In genomic region chr6:142469602-142470001, GRCm38 (mm10) we compare ENCODE assay signal across 9 mouse cellular contexts. TPM values are rescaled to one million over a fixed set of nuclear protein-coding genes. Genes with fewer than 3 reads are reported as not detected.
A peak's percentile ranks its signal among the peaks of the same experiment; 100 is the strongest.
DNase-seq lines count a peak whose midpoint lies in the region; ATAC-seq and TF ChIP-seq lines count a peak whose summit lies in the region.
"Had no signal": no experiment of that assay in that cellular context is flagged by ENCODE, and none has a peak within 500 bp of the region (broad histone marks: within the 10 kb centered on the region; RNA-seq: fewer than 3 reads in every experiment).

No protein-coding gene starts in this region.

- H3K4me1 ChIP-seq in midbrain, postnatal 0 days (ENCODE audit: insufficient read depth, low read length) = no peaks in the 10 kb centered on the region
- H3K4me1 ChIP-seq: neural tube, embryonic 13.5 days had no signal

- H3K9me3 ChIP-seq in midbrain, postnatal 0 days (ENCODE audit: low read length) = no peaks in the 10 kb centered on the region
- H3K9me3 ChIP-seq: neural tube, embryonic 13.5 days had no signal

- H3K27me3 ChIP-seq in midbrain, postnatal 0 days (ENCODE audit: insufficient read depth, low read length) = no peaks in the 10 kb centered on the region
- H3K27me3 ChIP-seq: neural tube, embryonic 13.5 days had no signal

- no peak overlapping the region for H3K27ac ChIP-seq in midbrain, postnatal 0 days (ENCODE audit: low read depth, low read length)
- H3K27ac ChIP-seq: neural tube, embryonic 13.5 days had no signal

- TF ChIP-seq CTCF in midbrain, postnatal 0 days (IDR thresholded peaks at IDR 0.05) = peak; percentile 81

- H3K4me2 ChIP-seq in midbrain, postnatal 0 days (ENCODE audit: low read depth, low read length, poor library complexity, severe bottlenecking) = no peak overlapping the region
- H3K4me2 ChIP-seq: neural tube, embryonic 13.5 days had no signal

- 45% methylated on average over 4 of the region's 4 CpGs for WGBS in midbrain, postnatal 0 days

- peak; percentile 76 for ATAC-seq in midbrain, postnatal 0 days (ENCODE audit: low FRiP score)

- DNase-seq in kidney, postnatal 10 days = peak; percentile 27
- DNase-seq in kidney, adult 18-20 months = no peak
- peak; percentile 30 for DNase-seq in ES-CJ7 (ENCODE audit: low read depth, low spot score)
- DNase-seq in embryo, embryonic 10.5 days (ENCODE audit: low spot score) = peak; percentile 36
- peak; percentile 50 for DNase-seq in midbrain, postnatal 0 days (ENCODE audit: low spot score)
- no peak for DNase-seq in spleen, adult 12 weeks (ENCODE audit: low spot score)
- no peak for DNase-seq in B cell, adult 2 months
- DNase-seq in adrenal gland, postnatal 4 days (ENCODE audit: low spot score in 2 of 2) = no peak

- no peak overlapping the region for H3K4me3 ChIP-seq in midbrain, postnatal 0 days (ENCODE audit: low read depth, low read length)
- H3K4me3 ChIP-seq: neural tube, embryonic 13.5 days had no signal

- no peak overlapping the region for H3K9ac ChIP-seq in midbrain, postnatal 0 days (replicated peaks; ENCODE audit: low read length, poor library complexity, severe bottlenecking)
- H3K9ac ChIP-seq: neural tube, embryonic 13.5 days had no signal

- no peaks in the 10 kb centered on the region for H3K36me3 ChIP-seq in midbrain, postnatal 0 days (ENCODE audit: insufficient read depth, low read length)
- H3K36me3 ChIP-seq: neural tube, embryonic 13.5 days had no signal

RNA-seq across cellular contexts. Expression of gene Gys2, which starts 3.3 kb away (rescaled TPM):
- 0.24 TPM in 1 of 2 replicates, not detected in the other for total RNA-seq in midbrain, postnatal 0 days (2014; rRNA removed)
- 0.06 and 0.25 TPM in 2 replicates for polyA plus RNA-seq in midbrain, postnatal 0 days (2015; fragmentation: Nextera tagmentation; extraction: Ambion mirVana)
- 10 to 100 TPM in 1 of 2 experiments, under 1 TPM in 1; 0.50 to 13.2 TPM for total RNA-seq in adrenal gland, postnatal 4 days (2021)
- polyA plus RNA-seq: neural tube, embryonic 13.5 days had no signal

RNA-seq across cellular contexts. Expression of gene Ldhb, which starts 38.2 kb away (rescaled TPM):
- total RNA-seq in midbrain, postnatal 0 days (2014; rRNA removed) = 208 and 216 TPM in 2 replicates
- 498 and 544 TPM in 2 replicates for polyA plus RNA-seq in midbrain, postnatal 0 days (2015; fragmentation: Nextera tagmentation; extraction: Ambion mirVana)
- 100 to 1,000 TPM; 148 to 257 TPM for total RNA-seq in adrenal gland, postnatal 4 days (2021)

RNA-seq across cellular contexts. Expression of gene Spx, which starts 56.4 kb away (rescaled TPM):
- 2.2 and 7.0 TPM in 2 replicates for total RNA-seq in midbrain, postnatal 0 days (2014; rRNA removed)
- polyA plus RNA-seq in midbrain, postnatal 0 days (2015; fragmentation: Nextera tagmentation; extraction: Ambion mirVana) = 5.5 and 7.7 TPM in 2 replicates
- under 1 TPM; 0.20 to 0.36 TPM for total RNA-seq in adrenal gland, postnatal 4 days (2021)

Comparison
In these comparisons a context has a peak if more than half of its experiments do, and no peak if none do; other contexts are left out.
1. DNase-seq: peak in kidney, postnatal 10 days (single experiment), ES-CJ7 (single experiment), embryo, embryonic 10.5 days (single experiment) and midbrain, postnatal 0 days (single experiment); none in kidney, adult 18-20 months (single experiment), spleen, adult 12 weeks (single experiment), B cell, adult 2 months (0 of 2) and adrenal gland, postnatal 4 days (0 of 2).